Mouse (Mus musculus) adrenal gland, postnatal 10 days (tissue): ENCODE measurements around the gene Lpgat1. TPM values are rescaled to one million over a fixed set of nuclear protein-coding genes. Genes with fewer than 3 reads are reported as not detected.

ENCODE experiments used
- DNase-seq: peaks from one replicate; pipeline ENCODE4 v3.0.0; 2021; ENCODE audit warnings: mixed read lengths
- total RNA-seq, 2 experiments: library from RNA; stranded (reverse); gene quantifications; 2 replicates each; pipeline ENCODE4 v1.2.3; 2021

Lpgat1 gene
- total RNA-seq, 2 experiments from 2014 or later: 67.9 to 74.3 TPM

GRCm38 (mm10) chr1:191733822-191734221 is 16.2 kb downstream of the Lpgat1 start:
- DNase-seq: no peak

GRCm38 (mm10) chr1:191736425-191736824 is 18.8 kb downstream of the Lpgat1 start:
- no peak for DNase-seq

GRCm38 (mm10) chr1:191737871-191738270 is 20.2 kb downstream of the Lpgat1 start:
- DNase-seq: peak; percentile 28

GRCm38 (mm10) chr1:191738726-191739125 is 21.1 kb downstream of the Lpgat1 start:
- DNase-seq: no peak

GRCm38 (mm10) chr1:191740587-191741361 is 23.1 kb downstream of the Lpgat1 start:
- DNase-seq: no peak

GRCm38 (mm10) chr1:191741635-191742034 is 24.0 kb downstream of the Lpgat1 start:
- no peak for DNase-seq

GRCm38 (mm10) chr1:191748431-191748830 is 30.8 kb downstream of the Lpgat1 start:
- no peak for DNase-seq

GRCm38 (mm10) chr1:191756520-191757199 is 39.0 kb downstream of the Lpgat1 start:
- no peak for DNase-seq

- DNase-seq: peak; percentile 42
Observed at GRCm38 (mm10) chr1:191774106-191774505, 56.5 kb downstream of the Lpgat1 start.

- DNase-seq: no peak
Observed at GRCm38 (mm10) chr1:191775116-191775515, 57.5 kb downstream of the Lpgat1 start.

- DNase-seq: no peak
Observed at GRCm38 (mm10) chr1:191777521-191777920, 59.9 kb downstream of the Lpgat1 start.

- no peak for DNase-seq
Observed at GRCm38 (mm10) chr1:191780470-191780869, 62.8 kb downstream of the Lpgat1 start.

- no peak for DNase-seq
Observed at GRCm38 (mm10) chr1:191785108-191785507, 67.5 kb downstream of the Lpgat1 start.

GRCm38 (mm10) chr1:191786255-191786654 is 68.6 kb downstream of the Lpgat1 start:
- no peak for DNase-seq

- no peak for DNase-seq
Observed at GRCm38 (mm10) chr1:191787379-191787778, 69.7 kb downstream of the Lpgat1 start.

GRCm38 (mm10) chr1:191792991-191793390 is 75.4 kb downstream of the Lpgat1 start:
- peak; percentile 73 for DNase-seq

- no peak for DNase-seq
Observed at GRCm38 (mm10) chr1:191793888-191794532, 76.4 kb downstream of the Lpgat1 start.

- no peak for DNase-seq
Observed at GRCm38 (mm10) chr1:191796238-191796896, 78.7 kb downstream of the Lpgat1 start.

GRCm38 (mm10) chr1:191802093-191802819 is 84.6 kb downstream of the Lpgat1 start:
- no peak for DNase-seq

GRCm38 (mm10) chr1:191802820-191803655 is 85.4 kb downstream of the Lpgat1 start:
- DNase-seq: peak; percentile 41

GRCm38 (mm10) chr1:191804747-191805146 is 87.1 kb downstream of the Lpgat1 start:
- no peak for DNase-seq
